Mouse (Mus musculus): ENCODE measurements around the gene Ptpru.
A peak's percentile ranks its signal among the peaks of the same experiment; 100 is the strongest.

The Ptpru gene

GRCm38 (mm10) chr4:131837872-131838524, at the start of gene Ptpru:
Gene Ptpru (minus strand): TSS chr4:131838288.
- peak; percentile 88 to 89 for DNase-seq (ENCODE audit: low spot score in 2 of 2)

GRCm38 (mm10) chr4:131885376-131885775, 47.3 kb upstream of the Ptpru start:
- DNase-seq (ENCODE audit: low spot score in 2 of 2) = peak; percentile 34 to 43

- DNase-seq (ENCODE audit: low spot score in 2 of 2) = peak in 1 of 2 experiments; percentile 29
These were observed 45.5 kb upstream of the Ptpru start for GRCm38 (mm10) chr4:131883571-131883970.

- DNase-seq (ENCODE audit: low spot score in 2 of 2) = no peak
These were observed 43.2 kb upstream of the Ptpru start for GRCm38 (mm10) chr4:131881306-131881705.

GRCm38 (mm10) chr4:131879692-131880091, 41.6 kb upstream of the Ptpru start:
- DNase-seq (ENCODE audit: low spot score in 2 of 2) = no peak

- no peak for DNase-seq (ENCODE audit: low spot score in 2 of 2)
These were observed 38.7 kb upstream of the Ptpru start for GRCm38 (mm10) chr4:131876836-131877235.

DNA sequence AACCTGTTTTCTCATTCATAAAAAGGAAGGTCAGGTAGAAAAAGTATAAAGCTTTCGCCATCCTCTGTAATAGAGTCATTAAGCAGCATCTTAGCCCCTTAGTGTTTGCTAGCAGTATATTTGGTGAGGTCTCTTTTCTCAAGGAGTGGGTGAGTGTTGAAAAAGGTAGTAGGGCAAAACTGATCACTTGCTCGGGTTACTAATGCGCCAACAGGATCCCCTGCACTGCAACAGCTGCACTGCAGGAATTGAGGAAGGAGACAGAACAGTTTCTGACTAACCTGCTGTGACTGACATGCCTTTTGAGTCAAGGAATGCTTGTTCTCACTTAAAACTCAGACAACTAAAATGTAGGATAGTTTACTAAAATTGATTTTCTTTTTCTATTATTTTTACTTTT, 37.2 kb upstream of the Ptpru start:
- no peak for DNase-seq (ENCODE audit: low spot score in 2 of 2)

- DNase-seq (ENCODE audit: low spot score in 2 of 2) = no peak
These were observed 36.5 kb upstream of the Ptpru start for GRCm38 (mm10) chr4:131874567-131874966.

DNA sequence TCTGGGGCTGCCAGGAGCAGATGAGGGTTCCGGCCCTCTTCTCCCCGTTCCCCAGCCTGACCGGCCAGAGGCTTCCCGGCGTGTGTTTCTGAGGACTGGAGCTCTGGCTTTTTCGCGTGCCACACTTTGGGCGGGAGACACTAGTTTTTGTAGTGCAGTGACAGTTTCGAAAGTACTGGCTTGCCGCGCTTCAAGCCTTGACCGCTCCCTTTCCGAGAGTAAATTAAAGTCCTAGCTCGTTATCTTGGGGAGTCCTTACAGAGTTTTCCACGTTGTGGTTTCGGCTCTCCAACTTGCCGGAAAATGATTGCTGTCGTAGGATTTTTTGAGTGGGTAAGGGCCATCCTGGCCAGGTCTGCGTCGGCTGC, 36.1 kb upstream of the Ptpru start:
- peak in 1 of 2 experiments; percentile 17 for DNase-seq (ENCODE audit: low spot score in 2 of 2)

DNA sequence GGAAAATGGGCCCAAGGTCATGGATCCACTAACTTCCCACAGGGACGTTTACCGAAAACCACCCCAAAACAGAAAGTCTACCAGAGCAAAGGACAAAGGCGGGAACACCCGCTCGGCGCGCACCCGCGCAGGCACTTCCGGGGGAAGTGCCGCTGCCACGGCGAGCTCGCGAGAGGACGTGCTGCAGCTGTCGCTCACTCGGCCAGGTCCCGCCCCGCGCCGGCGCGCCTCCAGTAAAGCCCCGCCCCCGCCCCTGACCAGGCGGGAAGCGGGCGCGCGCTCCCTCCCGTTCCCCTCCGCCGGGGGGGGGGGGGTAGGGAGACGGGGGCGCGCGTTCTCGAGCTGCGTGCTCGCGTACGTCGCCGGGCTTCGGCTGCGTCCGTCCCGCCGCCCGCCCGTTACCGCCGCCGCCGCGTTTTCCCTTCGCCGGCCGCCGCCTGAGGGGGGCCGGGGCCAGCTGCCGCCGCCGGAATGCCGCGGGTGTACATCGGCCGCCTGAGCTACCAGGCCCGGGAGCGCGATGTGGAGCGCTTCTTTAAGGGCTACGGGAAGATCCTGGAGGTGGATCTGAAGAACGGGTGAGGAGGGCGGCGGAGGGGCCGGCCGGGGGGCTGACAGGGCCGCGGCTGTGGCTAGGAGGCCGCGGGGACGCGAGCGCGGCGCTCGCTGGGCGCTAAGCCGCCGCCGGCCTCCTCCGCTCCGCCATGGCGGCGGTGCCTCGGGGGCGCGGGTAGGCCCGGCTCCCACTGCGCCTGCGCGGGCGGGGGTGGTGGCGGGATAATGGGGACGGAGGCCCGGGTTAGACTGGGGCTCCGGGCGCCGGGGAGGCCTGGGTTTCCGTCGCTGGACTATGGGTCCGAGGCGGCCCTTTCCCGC, 35.4 kb upstream of the Ptpru start, which contains the start of gene Srsf4:
Gene Srsf4, plus strand, starts transcription at position 325 of the 876 bp plus-strand sequence.
- peak; percentile 91 to 94 for DNase-seq (ENCODE audit: low spot score in 2 of 2)

- no peak for DNase-seq (ENCODE audit: low spot score in 2 of 2)
These were observed 34.7 kb upstream of the Ptpru start for GRCm38 (mm10) chr4:131872672-131873292.

DNA sequence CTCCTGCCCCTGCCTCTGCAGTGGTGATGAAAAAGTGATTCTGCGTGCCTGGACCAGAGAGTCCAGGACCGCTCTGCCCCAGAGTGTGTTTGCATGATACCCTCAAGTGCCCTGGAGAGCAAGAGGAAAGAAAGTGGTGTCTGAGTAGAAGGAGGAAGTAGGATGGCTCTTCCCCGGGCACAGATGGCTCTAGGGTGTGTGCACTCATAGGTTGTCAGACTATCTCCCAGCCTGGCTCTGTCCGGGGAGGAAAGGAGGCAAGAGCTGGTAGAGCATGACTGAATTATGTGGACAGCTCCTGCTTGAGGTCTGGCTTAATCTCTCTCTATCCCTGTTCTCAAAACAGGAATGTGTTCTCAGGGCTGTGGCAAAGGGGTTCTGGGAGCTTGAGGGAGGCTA, 23.3 kb upstream of the Ptpru start:
- DNase-seq (ENCODE audit: low spot score in 2 of 2) = no peak

- DNase-seq (ENCODE audit: low spot score in 2 of 2) = peak; percentile 65 to 77
These were observed 22.6 kb upstream of the Ptpru start for GRCm38 (mm10) chr4:131860492-131861340.

- DNase-seq (ENCODE audit: low spot score in 2 of 2) = no peak
These were observed 16.9 kb upstream of the Ptpru start for GRCm38 (mm10) chr4:131854950-131855349.

DNA sequence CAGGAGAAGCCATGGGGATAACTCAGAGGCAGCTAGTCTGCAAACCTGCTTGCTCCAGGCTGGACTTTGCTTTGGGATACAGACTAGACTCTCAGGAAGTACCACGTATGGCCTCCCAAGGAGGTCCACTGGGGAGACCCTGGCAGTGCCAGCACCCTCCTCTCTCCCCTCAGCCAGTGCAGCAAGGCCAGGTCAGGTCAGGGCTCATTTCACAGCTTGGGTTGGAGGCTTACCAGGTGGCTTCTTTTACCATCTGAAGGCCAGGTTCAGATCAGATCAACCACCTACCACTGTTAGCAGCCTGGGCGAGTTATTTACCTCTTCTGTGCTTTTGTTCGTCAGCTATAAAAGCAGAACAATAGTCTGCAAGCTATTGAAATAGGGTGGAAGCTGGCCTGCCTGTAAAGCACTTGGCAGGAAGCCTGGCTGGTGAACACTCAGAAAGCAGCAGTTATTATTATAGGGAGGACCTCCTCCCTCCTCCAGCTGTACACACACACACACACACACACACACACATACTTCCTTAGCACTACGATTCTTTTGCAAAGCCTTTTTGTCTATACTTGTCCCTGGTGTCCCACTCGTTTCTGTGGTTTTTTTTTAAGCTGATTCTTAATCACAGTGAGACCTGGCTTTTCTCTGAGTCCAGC, 12.0 kb upstream of the Ptpru start:
- DNase-seq (ENCODE audit: low spot score in 2 of 2) = peak; percentile 63 to 76

DNA sequence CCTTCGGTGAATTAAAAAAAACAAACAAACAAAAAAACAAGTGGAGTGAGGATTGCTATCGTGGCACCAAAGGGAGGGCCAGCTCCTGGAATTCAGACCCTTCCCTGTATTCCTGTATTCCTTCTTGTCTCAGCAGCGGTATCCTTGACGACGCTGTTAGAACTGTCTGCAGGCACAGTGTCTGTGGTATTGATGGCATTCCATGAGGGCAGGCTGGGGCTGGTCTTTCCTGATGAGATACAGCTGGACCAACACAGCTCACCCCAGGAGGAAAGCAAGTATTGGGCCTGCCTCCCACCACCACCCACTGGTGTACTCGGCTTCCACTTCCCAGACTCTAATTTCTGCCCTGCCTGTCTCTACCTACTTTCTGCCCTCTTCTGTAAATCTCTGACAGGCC, 10.0 kb upstream of the Ptpru start:
- no peak for DNase-seq (ENCODE audit: low spot score in 2 of 2)

DNA sequence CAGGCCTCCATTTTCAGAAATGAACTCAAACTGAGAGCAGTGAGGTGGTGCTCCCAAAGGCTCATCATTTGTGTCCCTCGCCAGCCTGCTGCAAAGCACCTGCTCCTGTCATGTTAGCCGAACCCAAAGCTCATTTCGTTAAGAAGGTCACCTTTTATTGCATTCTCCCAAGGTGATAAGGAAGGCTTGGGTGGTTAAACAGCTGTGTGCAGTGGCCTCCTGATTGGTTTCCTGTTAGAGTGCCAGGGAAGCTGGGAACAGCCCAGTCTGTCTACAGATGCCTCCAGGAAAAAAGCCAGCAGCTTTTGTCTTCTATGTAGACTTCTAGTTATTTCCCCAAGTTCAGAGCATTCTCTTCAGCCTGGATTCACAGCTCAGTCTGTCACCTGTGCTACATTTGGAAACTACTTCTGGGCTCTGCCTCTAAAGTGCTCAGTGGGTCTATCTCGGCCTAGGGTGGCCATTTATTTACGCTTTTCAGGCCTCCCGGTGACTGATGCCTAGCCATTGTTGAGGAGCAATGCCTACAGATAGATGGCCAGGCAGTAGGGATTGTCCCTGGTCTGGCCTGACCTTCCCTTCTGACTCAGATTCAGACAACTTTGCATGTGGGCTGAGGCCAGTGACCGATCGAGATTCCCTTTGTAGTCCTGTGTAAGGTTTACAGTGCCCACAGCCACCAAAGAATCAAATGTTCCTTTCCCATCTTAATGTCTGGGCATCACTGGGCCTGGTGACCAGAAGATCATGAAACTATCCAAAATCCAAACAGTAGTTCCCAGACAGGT, 8.1 kb upstream of the Ptpru start:
- no peak for DNase-seq (ENCODE audit: low spot score in 2 of 2)

- peak; percentile 84 to 92 for DNase-seq (ENCODE audit: low spot score in 2 of 2)
These were observed 5.2 kb upstream of the Ptpru start, which contains the start of gene Mecr for GRCm38 (mm10) chr4:131843290-131843743. Gene Mecr (plus strand): TSS chr4:131843470.

GRCm38 (mm10) chr4:131836891-131837491, 1.1 kb downstream of the Ptpru start:
- peak in 1 of 2 experiments; percentile 41 for DNase-seq (ENCODE audit: low spot score in 2 of 2)
